Mouse (Mus musculus): Measurements from ENCODE around the gene Spata2. TPM values are rescaled to one million over a fixed set of nuclear protein-coding genes. Genes with fewer than 3 reads are reported as not detected.

The Spata2 gene
- polyA plus RNA-seq, 1 experiment from 2014 or later = 14.8 TPM

DNA sequence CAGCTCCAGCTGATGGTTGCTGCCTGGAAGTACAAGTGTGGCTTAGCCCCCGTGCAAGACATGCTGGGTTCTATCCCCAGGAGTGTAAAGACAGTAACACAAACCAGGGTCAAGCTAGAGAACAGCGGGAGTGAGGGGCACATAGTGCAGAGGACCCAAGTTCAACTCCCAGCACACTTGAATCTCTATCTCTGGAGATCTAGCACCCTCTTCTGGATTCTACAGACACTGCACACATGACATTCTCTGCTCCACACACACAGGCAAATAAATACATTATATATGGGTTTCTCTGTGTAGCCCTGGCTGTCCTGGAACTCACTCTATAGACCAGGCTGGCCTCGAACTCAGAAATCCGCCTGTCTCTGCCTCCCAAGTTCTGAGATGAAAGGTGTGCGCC lies 20.3 kb upstream of the Spata2 start:
- Histone ChIP-seq H3K9ac (ENCODE audit: low read length) (no peak overlapping the region), H3K36me3 (ENCODE audit: control insufficient read depth, insufficient read depth, low read length) (peaks cover 58% of the 10 kb centered on the region), H3K4me3 (ENCODE audit: low read length) (no peak overlapping the region), H3K9me3 (ENCODE audit: control insufficient read depth, low read length) (no peaks in the 10 kb centered on the region), H3K4me2 (ENCODE audit: low read depth, low read length) (no peak overlapping the region), H3K27ac (ENCODE audit: low read length) (no peak overlapping the region), H3K4me1 (replicated peaks; ENCODE audit: control insufficient read depth, insufficient read depth, low read length) (no peaks in the 10 kb centered on the region), H3K27me3 (ENCODE audit: control insufficient read depth, insufficient read depth, low read depth, low read length) (no peaks in the 10 kb centered on the region)
- no peak for ATAC-seq (ENCODE audit: low read depth)
- WGBS = 85% methylated on average over 5 of the region's 5 CpGs

DNA sequence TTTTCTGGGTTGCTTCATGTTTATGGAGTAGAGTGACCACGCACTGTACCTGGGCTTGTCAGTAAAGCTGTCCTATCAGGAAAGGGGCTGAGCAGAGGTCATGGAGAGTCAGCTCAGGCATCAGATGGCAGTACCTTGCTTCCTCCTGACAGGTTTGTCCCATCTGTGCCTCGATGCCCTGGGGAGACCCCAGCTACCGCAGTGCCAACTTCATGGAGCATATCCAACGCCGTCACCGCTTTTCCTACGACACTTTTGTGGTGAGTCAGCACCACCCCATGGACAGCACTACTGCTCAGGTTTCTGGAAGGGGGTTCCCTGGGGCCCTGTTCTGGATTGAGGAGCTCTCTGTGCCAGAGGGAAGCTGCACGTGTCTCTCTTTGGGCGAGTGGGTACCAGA lies 19.7 kb upstream of the Spata2 start:
- WGBS = 92% methylated on average over 9 of the region's 9 CpGs
- no peak overlapping the region; the same call in 1 of the 2 replicates for H3K9ac ChIP-seq (ENCODE audit: low read length)
- no peak for ATAC-seq (ENCODE audit: low read depth)
- H3K36me3 ChIP-seq (ENCODE audit: control insufficient read depth, insufficient read depth, low read length) = peaks cover 53% of the 10 kb centered on the region
- no peak overlapping the region for H3K27ac ChIP-seq (ENCODE audit: low read length)
- no peaks in the 10 kb centered on the region for H3K27me3 ChIP-seq (ENCODE audit: control insufficient read depth, insufficient read depth, low read depth, low read length)
- H3K4me2 ChIP-seq (ENCODE audit: low read depth, low read length) = no peak overlapping the region
- H3K4me1 ChIP-seq (replicated peaks; ENCODE audit: control insufficient read depth, insufficient read depth, low read length) = peaks cover under 1% of the 10 kb centered on the region
- H3K4me3 ChIP-seq (ENCODE audit: low read length) = no peak overlapping the region
- H3K9me3 ChIP-seq (ENCODE audit: control insufficient read depth, low read length) = no peaks in the 10 kb centered on the region

DNA sequence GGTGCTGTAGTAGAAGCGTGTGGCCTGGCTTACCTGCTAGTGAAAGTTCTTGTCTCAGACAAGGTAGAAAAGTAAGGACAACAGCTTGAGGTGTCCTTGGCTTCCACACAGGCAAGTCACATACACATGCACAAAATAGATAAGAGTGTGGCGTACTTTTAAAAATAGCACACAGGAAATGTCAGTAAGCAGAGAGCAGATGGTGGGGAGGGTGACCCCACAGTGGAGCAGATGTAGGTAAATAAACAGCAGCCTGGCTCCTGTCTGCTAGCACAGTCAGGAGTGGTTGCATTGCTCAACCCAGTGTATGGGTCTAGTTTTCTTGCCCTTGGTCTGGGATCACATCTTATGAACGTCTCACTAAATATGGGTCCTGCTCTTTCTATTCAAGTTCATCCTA lies 17.8 kb upstream of the Spata2 start:
- Histone ChIP-seq H3K4me2 (ENCODE audit: low read depth, low read length) (no peak overlapping the region), H3K4me3 (ENCODE audit: low read length) (no peak overlapping the region), H3K9ac (ENCODE audit: low read length) (no peak overlapping the region), H3K4me1 (replicated peaks; ENCODE audit: control insufficient read depth, insufficient read depth, low read length) (peaks cover 18% of the 10 kb centered on the region), H3K27ac (ENCODE audit: low read length) (no peak overlapping the region), H3K27me3 (ENCODE audit: control insufficient read depth, insufficient read depth, low read depth, low read length) (no peaks in the 10 kb centered on the region), H3K36me3 (ENCODE audit: control insufficient read depth, insufficient read depth, low read length) (peaks cover 48% of the 10 kb centered on the region), H3K9me3 (ENCODE audit: control insufficient read depth, low read length) (no peaks in the 10 kb centered on the region)
- ATAC-seq (ENCODE audit: low read depth) = no peak
- 56% methylated on average over 3 of the region's 3 CpGs for WGBS

DNA sequence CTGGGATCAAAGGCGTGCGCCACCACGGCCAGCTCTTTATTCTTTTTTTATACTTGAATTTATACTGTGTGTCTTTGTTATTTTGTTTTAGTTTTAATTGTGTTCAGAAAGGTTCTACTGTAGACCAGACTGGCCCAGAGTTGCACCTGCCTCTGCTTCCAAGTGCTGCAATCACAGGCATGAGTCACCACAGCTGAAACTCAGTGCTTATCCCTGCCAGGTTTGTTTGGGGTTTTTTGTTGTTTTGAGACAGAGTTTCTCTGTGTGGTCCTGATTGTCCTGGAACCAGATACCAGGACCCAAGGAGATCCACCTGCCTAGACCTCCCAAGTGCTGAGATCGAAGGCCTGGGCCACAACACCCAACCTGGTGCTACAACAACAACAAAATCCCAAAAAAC lies 15.9 kb upstream of the Spata2 start:
- Histone ChIP-seq H3K9ac (ENCODE audit: low read length) (no peak overlapping the region), H3K36me3 (ENCODE audit: control insufficient read depth, insufficient read depth, low read length) (peaks cover 33% of the 10 kb centered on the region), H3K9me3 (ENCODE audit: control insufficient read depth, low read length) (no peaks in the 10 kb centered on the region), H3K27ac (ENCODE audit: low read length) (no peak overlapping the region), H3K4me3 (ENCODE audit: low read length) (no peak overlapping the region), H3K4me1 (replicated peaks; ENCODE audit: control insufficient read depth, insufficient read depth, low read length) (peaks cover 32% of the 10 kb centered on the region), H3K27me3 (ENCODE audit: control insufficient read depth, insufficient read depth, low read depth, low read length) (no peaks in the 10 kb centered on the region), H3K4me2 (ENCODE audit: low read depth, low read length) (no peak overlapping the region)
- 87% methylated on average over 4 of the region's 4 CpGs for WGBS
- no peak for ATAC-seq (ENCODE audit: low read depth)

DNA sequence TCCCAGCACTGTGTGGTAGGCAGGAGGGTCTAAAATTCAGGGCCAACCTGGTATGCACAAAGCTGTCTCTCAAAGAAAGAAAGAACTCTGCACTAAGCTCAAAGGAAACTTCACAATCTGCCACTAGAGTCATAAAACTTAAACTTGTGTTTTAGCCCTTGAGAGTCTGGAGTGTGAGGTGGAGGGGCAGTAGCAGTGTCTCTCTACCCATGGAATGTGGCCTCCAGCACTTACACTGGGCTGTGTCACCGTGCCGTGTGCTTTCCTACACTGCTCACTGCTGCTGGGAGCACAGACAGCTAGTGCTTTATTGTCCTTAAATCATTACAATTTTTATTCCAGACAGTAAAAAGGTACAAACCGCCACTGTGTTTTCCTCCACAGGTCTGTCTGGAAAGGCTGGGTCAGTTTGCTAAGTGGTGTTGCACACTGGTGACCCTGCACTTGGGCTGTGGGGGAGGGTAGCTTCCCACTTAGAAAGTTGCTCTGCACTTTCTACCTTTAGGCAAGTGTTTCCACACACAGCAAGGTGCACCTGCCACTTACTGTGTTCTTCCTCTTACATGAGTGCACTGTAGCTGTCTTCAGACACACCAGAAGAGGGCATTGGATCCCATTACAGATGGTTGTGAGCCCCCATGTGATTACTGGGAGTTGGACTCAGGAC lies 15.2 kb upstream of the Spata2 start:
- Histone ChIP-seq H3K4me3 (ENCODE audit: low read length) (no peak overlapping the region), H3K9me3 (ENCODE audit: control insufficient read depth, low read length) (no peaks in the 10 kb centered on the region), H3K4me1 (replicated peaks; ENCODE audit: control insufficient read depth, insufficient read depth, low read length) (peaks cover 32% of the 10 kb centered on the region), H3K9ac (ENCODE audit: low read length) (no peak overlapping the region), H3K4me2 (ENCODE audit: low read depth, low read length) (no peak overlapping the region), H3K27me3 (ENCODE audit: control insufficient read depth, insufficient read depth, low read depth, low read length) (no peaks in the 10 kb centered on the region), H3K27ac (ENCODE audit: low read length) (peak overlapping the region; percentile 50), H3K36me3 (ENCODE audit: control insufficient read depth, insufficient read depth, low read length) (peaks cover 26% of the 10 kb centered on the region)
- ATAC-seq (ENCODE audit: low read depth) = no peak
- WGBS = 68% methylated on average over 3 of the region's 3 CpGs

DNA sequence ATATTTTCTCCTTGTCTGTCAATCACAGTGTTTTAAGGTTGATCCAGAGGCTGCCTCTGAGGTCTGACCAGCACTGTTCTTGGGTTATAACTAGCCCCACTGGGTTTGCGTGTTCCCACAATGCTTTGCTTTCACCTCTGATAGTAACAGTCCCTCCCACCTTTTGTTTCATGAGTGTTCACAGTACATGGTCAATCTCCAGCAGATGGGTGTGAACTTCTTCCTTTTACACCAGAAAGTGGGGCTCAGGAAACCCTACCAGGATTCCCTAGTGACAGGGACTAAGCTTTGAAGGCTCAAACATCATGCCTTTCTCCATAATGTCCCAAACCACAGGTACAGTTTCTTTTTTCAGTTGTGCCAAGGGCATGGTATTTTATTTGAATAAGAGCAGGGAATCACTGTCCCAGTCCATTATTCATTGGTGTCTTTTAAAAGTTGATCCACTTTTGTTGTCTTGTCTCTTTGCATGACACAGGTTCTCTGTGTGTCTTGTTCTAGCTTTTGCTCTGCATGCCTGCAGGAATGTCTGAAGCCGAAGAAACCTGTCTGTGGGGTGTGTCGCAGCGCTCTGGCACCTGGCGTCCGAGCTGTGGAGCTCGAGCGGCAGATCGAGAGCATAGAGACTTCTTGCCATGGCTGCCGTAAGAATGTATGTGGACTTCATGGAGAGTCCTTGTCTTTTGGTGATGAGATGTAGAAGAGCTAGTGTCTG lies 14.0 kb upstream of the Spata2 start:
- ATAC-seq (ENCODE audit: low read depth) = no peak
- WGBS = 83% methylated on average over 10 of the region's 10 CpGs
- Histone ChIP-seq H3K36me3 (ENCODE audit: control insufficient read depth, insufficient read depth, low read length) (peaks cover 15% of the 10 kb centered on the region), H3K4me2 (ENCODE audit: low read depth, low read length) (no peak overlapping the region), H3K27ac (ENCODE audit: low read length) (no peak overlapping the region; the same call in 1 of the 2 replicates), H3K9ac (ENCODE audit: low read length) (no peak overlapping the region), H3K9me3 (ENCODE audit: control insufficient read depth, low read length) (no peaks in the 10 kb centered on the region), H3K4me1 (replicated peaks; ENCODE audit: control insufficient read depth, insufficient read depth, low read length) (peaks cover 32% of the 10 kb centered on the region), H3K27me3 (ENCODE audit: control insufficient read depth, insufficient read depth, low read depth, low read length) (no peaks in the 10 kb centered on the region), H3K4me3 (ENCODE audit: low read length) (no peak overlapping the region)

DNA sequence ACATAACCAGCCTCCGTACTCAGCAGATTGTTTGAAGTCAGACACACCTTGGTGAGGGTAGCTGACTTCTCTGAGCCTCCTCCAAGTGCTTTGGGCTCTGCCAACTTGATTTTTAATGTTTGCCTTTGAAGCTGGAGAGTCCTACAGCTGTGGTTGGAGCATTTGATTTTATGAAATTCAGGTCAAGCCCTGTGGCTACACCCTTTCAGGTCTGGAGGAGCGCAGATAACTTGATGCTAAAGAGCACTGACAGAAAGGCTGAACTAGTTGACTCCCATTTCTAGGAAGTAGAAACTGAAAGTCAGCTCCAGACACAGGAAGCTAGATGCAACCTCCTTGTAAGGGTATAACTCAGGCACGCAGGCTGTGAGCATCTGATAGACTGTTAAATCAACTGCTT lies 12.4 kb upstream of the Spata2 start:
- Histone ChIP-seq H3K4me1 (replicated peaks; ENCODE audit: control insufficient read depth, insufficient read depth, low read length) (peaks cover 32% of the 10 kb centered on the region), H3K9ac (ENCODE audit: low read length) (no peak overlapping the region), H3K4me3 (ENCODE audit: low read length) (peak overlapping the region; percentile 11; the same call in 1 of the 2 replicates), H3K27me3 (ENCODE audit: control insufficient read depth, insufficient read depth, low read depth, low read length) (no peaks in the 10 kb centered on the region), H3K27ac (ENCODE audit: low read length) (peak overlapping the region; percentile 83; the same call in 1 of the 2 replicates), H3K36me3 (ENCODE audit: control insufficient read depth, insufficient read depth, low read length) (peaks cover 8% of the 10 kb centered on the region; the same call in 1 of the 2 replicates), H3K9me3 (ENCODE audit: control insufficient read depth, low read length) (no peaks in the 10 kb centered on the region), H3K4me2 (ENCODE audit: low read depth, low read length) (peak overlapping the region; percentile 71)
- WGBS = 45% methylated on average over 3 of the region's 3 CpGs
- peak; percentile 63 for ATAC-seq (ENCODE audit: low read depth)

DNA sequence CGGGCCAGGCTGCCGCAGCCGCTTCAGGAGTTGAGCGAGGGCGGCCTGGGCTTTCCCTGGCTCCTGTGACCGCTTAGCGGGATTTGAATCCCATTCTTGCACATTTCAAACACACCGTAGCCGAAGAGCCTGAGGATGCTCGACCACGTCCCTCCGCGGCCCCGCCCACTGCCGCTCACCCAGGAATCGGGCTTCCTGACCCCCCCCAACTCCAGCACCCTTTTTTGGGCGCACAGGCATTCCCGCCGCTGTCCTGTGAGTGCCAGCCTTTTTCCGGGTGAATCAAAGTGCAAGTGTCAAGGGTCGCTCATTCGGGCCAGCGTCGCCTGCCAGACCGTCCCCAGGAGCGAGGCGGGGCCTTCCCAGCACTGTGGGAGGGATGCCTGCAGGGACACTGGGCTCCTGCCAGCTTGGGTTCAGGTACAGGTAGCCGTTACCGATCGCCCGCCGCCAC lies 11.2 kb upstream of the Spata2 start:
- peak overlapping the region; percentile 71 for H3K4me2 ChIP-seq (ENCODE audit: low read depth, low read length)
- WGBS = under 1% methylated on average over 32 of the region's 32 CpGs
- H3K4me3 ChIP-seq (ENCODE audit: low read length) = peak overlapping the region; percentile 91
- H3K4me1 ChIP-seq (replicated peaks; ENCODE audit: control insufficient read depth, insufficient read depth, low read length) = peaks cover 32% of the 10 kb centered on the region
- peaks cover 6% of the 10 kb centered on the region; the same call in 1 of the 2 replicates for H3K36me3 ChIP-seq (ENCODE audit: control insufficient read depth, insufficient read depth, low read length)
- no peaks in the 10 kb centered on the region for H3K9me3 ChIP-seq (ENCODE audit: control insufficient read depth, low read length)
- peak overlapping the region; percentile 93 for H3K9ac ChIP-seq (ENCODE audit: low read length)
- H3K27me3 ChIP-seq (ENCODE audit: control insufficient read depth, insufficient read depth, low read depth, low read length) = no peaks in the 10 kb centered on the region
- peak overlapping the region; percentile 83 for H3K27ac ChIP-seq (ENCODE audit: low read length)
- ATAC-seq (ENCODE audit: low read depth) = peak; percentile 19

DNA sequence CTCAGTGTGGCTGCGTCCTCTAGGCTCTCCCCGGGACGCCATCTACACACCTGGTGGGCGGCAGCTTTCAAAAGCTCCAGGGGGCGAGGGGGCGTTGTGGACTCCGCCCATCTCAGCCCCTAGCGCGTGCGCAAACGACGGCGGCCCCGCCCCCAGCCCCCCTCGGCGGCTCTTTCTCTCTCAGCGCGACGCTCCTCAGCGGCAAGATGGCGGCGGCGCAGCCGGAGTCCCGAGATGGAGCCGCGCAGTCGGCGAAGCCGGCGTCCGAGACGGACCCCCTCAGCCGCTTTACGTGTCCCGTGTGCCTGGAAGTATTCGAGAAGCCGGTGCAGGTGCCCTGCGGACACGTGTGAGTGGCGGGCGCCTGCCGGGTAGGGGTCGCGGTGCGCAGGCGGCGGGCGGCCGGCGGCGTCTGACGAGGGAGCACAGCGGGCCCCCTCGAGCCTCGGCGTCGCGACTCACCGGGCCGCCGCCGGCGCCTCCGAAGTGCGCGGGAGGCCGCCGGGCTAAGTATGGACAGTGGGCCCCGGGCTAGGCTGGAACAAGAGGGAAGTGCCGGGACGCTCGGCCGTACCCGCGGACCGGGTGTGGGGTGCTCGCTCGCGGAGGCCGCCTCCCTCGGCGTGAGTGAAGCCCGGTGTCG lies 10.7 kb upstream of the Spata2 start:
- H3K4me3 ChIP-seq (ENCODE audit: low read length) = peak overlapping the region; percentile 91
- peak overlapping the region; percentile 71 for H3K4me2 ChIP-seq (ENCODE audit: low read depth, low read length)
- H3K9ac ChIP-seq (ENCODE audit: low read length) = peak overlapping the region; percentile 93
- peak; percentile 87 for ATAC-seq (ENCODE audit: low read depth)
- under 1% methylated on average over 85 of the region's 85 CpGs for WGBS
- no peaks in the 10 kb centered on the region for H3K27me3 ChIP-seq (ENCODE audit: control insufficient read depth, insufficient read depth, low read depth, low read length)
- peaks cover 32% of the 10 kb centered on the region for H3K4me1 ChIP-seq (replicated peaks; ENCODE audit: control insufficient read depth, insufficient read depth, low read length)
- H3K27ac ChIP-seq (ENCODE audit: low read length) = peak overlapping the region; percentile 83
- no peaks in the 10 kb centered on the region for H3K9me3 ChIP-seq (ENCODE audit: control insufficient read depth, low read length)
- H3K36me3 ChIP-seq (ENCODE audit: control insufficient read depth, insufficient read depth, low read length) = peaks cover 2% of the 10 kb centered on the region; the same call in 1 of the 2 replicates

Data from lung, embryonic 16.5 days (tissue).